Mouse (Mus musculus) ES-Bruce4 (cell line): ENCODE measurements around the gene Add3. TPM values are rescaled to one million over a fixed set of nuclear protein-coding genes. Genes with fewer than 3 reads are reported as not detected.

Experiments used
- H3K27ac ChIP-seq: 2 replicates; pipeline ENCODE4 v1.5.1; 2012; ENCODE audit warnings: low read length, inconsistent platforms; ENCODE audit not compliant: insufficient read depth
- H3K27me3 ChIP-seq: 2 replicates; pipeline ENCODE4 v1.6.1; 2012; ENCODE audit warnings: mild to moderate bottlenecking, low read length, inconsistent platforms; ENCODE audit not compliant: control insufficient read depth, poor library complexity, insufficient read depth, severe bottlenecking
- H3K36me3 ChIP-seq: 2 replicates; pipeline ENCODE4 v1.6.1; 2012; ENCODE audit warnings: inconsistent platforms, mild to moderate bottlenecking, low read length, moderate library complexity; ENCODE audit not compliant: control insufficient read depth, poor library complexity, insufficient read depth, severe bottlenecking
- H3K4me1 ChIP-seq: one replicate; pipeline ENCODE4 v1.8.1; 2011; ENCODE audit warnings: low read length; ENCODE audit not compliant: control insufficient read depth, insufficient read depth
- H3K4me3 ChIP-seq: 2 replicates; pipeline ENCODE4 v1.5.1; 2011; ENCODE audit warnings: low read depth, mild to moderate bottlenecking, low read length
- H3K9ac ChIP-seq: 2 replicates; pipeline ENCODE4 v1.6.1; 2012; ENCODE audit warnings: low read depth, mild to moderate bottlenecking, inconsistent platforms; ENCODE audit not compliant: poor library complexity, severe bottlenecking
- H3K9me3 ChIP-seq: replicated peaks from 2 replicates; pipeline ENCODE4 v1.6.1; 2012; ENCODE audit warnings: mild to moderate bottlenecking, low read length, inconsistent platforms; ENCODE audit not compliant: control insufficient read depth, poor library complexity, insufficient read depth, severe bottlenecking
- CTCF ChIP-seq: IDR thresholded peaks from one replicate; pipeline ENCODE4 v1.8.1; 2011; ENCODE audit warnings: low read depth, low read length
- EP300 ChIP-seq: IDR thresholded peaks from 2 replicates; pipeline ENCODE4 v1.6.1; 2011; ENCODE audit warnings: low read depth, low read length; ENCODE audit not compliant: insufficient read depth
- POLR2A ChIP-seq: IDR thresholded peaks from one replicate; pipeline ENCODE4 v1.8.1; 2011; ENCODE audit warnings: low read length; ENCODE audit not compliant: insufficient read depth
- polyA plus RNA-seq: library from polyadenylated mRNA; stranded (reverse); fragments of >200 nt; gene quantifications from 2 replicates; pipeline ENCODE4 v1.2.4, GENCODE M21; 2011; ENCODE audit warnings: low read depth; ENCODE audit not compliant: missing spikeins, insufficient read depth, insufficient read length

Gene Add3
- polyA plus RNA-seq, 1 experiment: 41.5 TPM

GRCm38 (mm10) chr19:53127320-53128291, 12.6 kb upstream of the Add3 start:
- H3K36me3 ChIP-seq: no peaks in the 10 kb centered on the region
- TF ChIP-seq CTCF (no peak), EP300 (no peak), POLR2A (no peak)
- no peak overlapping the region for H3K4me3 ChIP-seq
- H3K27me3 ChIP-seq: no peaks in the 10 kb centered on the region
- H3K9me3 ChIP-seq: no peaks in the 10 kb centered on the region
- H3K4me1 ChIP-seq: no peaks in the 10 kb centered on the region
- no peak overlapping the region for H3K27ac ChIP-seq
- no peak overlapping the region for H3K9ac ChIP-seq

GRCm38 (mm10) chr19:53128494-53129337, 11.5 kb upstream of the Add3 start:
- Histone ChIP-seq H3K27ac (no peak overlapping the region), H3K9ac (no peak overlapping the region)

GRCm38 (mm10) chr19:53130399-53131175, 9.7 kb upstream of the Add3 start:
- no peaks in the 10 kb centered on the region for H3K9me3 ChIP-seq
- H3K36me3 ChIP-seq: no peaks in the 10 kb centered on the region
- TF ChIP-seq EP300 (no peak), POLR2A (no peak), CTCF (no peak)
- no peak overlapping the region for H3K4me3 ChIP-seq
- no peak overlapping the region for H3K9ac ChIP-seq
- H3K4me1 ChIP-seq: no peaks in the 10 kb centered on the region
- H3K27me3 ChIP-seq: no peaks in the 10 kb centered on the region
- H3K27ac ChIP-seq: no peak overlapping the region

More at GRCm38 (mm10) chr19:53128494-53129337, 11.5 kb upstream of the Add3 start:
- Histone ChIP-seq H3K4me3 (no peak overlapping the region), H3K27me3 (no peaks in the 10 kb centered on the region), H3K36me3 (no peaks in the 10 kb centered on the region), H3K9me3 (no peaks in the 10 kb centered on the region), H3K4me1 (no peaks in the 10 kb centered on the region)
- TF ChIP-seq POLR2A (no peak), EP300 (no peak), CTCF (no peak)

GRCm38 (mm10) chr19:53132471-53132870, 7.8 kb upstream of the Add3 start:
- Histone ChIP-seq H3K27ac (no peak overlapping the region), H3K4me1 (no peaks in the 10 kb centered on the region), H3K27me3 (no peaks in the 10 kb centered on the region), H3K9ac (no peak overlapping the region), H3K4me3 (no peak overlapping the region), H3K36me3 (no peaks in the 10 kb centered on the region), H3K9me3 (no peaks in the 10 kb centered on the region)
- TF ChIP-seq POLR2A: no peak
- TF ChIP-seq EP300: no peak
- TF ChIP-seq CTCF: no peak

- Histone ChIP-seq H3K9me3 (no peaks in the 10 kb centered on the region), H3K27me3 (no peaks in the 10 kb centered on the region), H3K27ac (no peak overlapping the region), H3K4me3 (no peak overlapping the region), H3K4me1 (no peaks in the 10 kb centered on the region), H3K36me3 (no peaks in the 10 kb centered on the region), H3K9ac (no peak overlapping the region)
- TF ChIP-seq CTCF (no peak), EP300 (no peak), POLR2A (no peak)
Observed at GRCm38 (mm10) chr19:53136336-53137090, 3.7 kb upstream of the Add3 start.
